Mouse (Mus musculus): Measurements from ENCODE around the gene Il25.
"Not testable (repeated sequence)": the region's sequence is repeated elsewhere in the genome, so short reads cannot be mapped to it uniquely, and the experiment has no call there.

Gene Il25

GRCm38 (mm10) chr14:54955481-54955880 lies 23.0 kb downstream of the Il25 start:
- no peak for DNase-seq (ENCODE audit: low spot score)

- no peak for DNase-seq (ENCODE audit: low spot score)
These were observed 24.0 kb downstream of the Il25 start for GRCm38 (mm10) chr14:54956533-54956932.

GRCm38 (mm10) chr14:54958503-54958902 lies 26.0 kb downstream of the Il25 start:
- DNase-seq (ENCODE audit: low spot score) = no peak

- DNase-seq (ENCODE audit: low spot score) = no peak
These were observed 26.7 kb downstream of the Il25 start for GRCm38 (mm10) chr14:54959197-54959596.

GRCm38 (mm10) chr14:54959853-54960613 lies 27.5 kb downstream of the Il25 start:
- not testable (repeated sequence) for DNase-seq (ENCODE audit: low spot score)

DNA sequence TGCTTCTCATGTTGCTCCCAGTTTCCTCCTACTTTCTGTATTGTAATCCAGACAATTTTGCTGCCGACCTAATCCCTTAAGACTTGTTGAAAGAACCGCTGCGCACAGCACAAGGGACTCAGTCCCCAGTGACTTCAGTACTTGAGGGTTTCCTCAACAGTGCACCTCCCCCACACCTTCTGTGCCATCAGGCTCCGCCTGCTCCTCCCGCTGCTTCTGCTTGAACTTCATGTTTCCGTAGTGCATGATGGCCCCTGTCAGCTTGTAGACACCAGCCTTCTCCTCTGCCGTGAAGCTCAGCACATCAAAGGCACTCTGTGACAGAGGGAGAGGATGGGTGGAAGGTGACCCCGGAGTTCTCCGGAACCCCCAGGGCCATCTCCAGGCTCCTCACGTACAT lies 28.3 kb downstream of the Il25 start:
- no peak for DNase-seq (ENCODE audit: low spot score)

GRCm38 (mm10) chr14:54961487-54961886 lies 29.0 kb downstream of the Il25 start:
- no peak for DNase-seq (ENCODE audit: low spot score)

DNA sequence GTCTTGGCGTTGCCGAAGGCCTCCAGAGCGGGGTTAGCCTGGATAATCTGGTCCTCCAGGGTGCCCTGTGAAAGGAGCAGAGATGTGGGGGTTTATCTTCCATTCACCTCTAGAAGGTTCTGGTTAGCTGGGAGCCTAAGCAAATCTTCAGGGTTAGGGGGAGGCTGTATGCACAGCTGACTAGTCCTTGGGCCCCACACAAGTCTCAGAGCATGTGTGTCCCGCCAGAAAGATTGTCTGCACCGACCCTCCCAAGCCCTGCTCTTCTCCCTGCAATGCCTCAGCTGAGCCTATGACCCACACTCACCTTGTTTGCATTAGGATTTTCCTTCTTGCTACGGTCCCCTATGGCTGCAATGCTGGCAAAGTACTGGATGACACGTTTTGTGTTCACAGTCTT lies 30.2 kb downstream of the Il25 start:
- DNase-seq (ENCODE audit: low spot score) = no peak

DNA sequence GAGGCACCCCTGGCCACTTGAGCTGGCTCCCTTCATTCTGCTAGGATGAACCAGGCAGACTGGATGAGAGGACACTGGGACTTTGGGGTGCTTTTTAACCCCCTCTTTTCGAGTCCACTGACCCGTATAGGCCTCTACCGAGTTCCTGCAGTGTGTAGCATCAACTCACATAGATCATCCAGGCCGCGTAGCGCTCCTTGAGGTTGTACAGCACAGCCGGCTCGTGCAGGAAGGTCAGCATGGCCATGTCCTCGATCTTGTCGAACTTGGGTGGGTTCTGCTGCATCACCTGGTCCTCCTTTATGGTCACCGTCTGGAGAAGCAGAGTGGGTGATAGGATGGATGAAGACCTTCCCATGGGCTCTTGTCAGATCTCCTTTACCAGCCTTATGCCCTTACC lies 31.2 kb downstream of the Il25 start:
- DNase-seq (ENCODE audit: low spot score) = no peak

DNA sequence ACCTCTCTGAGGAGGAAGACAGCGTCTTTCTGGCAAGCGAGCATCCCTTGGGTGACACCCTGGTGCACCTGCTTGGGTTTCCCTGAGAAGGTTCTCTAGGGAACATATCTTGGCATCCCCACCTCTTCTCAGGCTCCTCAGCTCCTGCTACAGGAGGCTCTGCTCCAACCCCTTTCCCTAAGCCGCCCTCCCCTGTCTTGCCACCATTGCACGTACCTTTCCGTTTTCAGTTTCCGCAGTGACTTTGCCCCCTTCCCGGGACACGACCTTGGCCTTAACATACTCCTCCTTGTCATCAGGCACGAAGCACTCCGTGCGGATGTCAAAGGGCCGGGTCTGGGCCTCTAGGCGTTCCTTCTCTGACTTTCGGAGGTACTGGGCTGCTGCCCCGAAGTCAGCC lies 32.5 kb downstream of the Il25 start:
- DNase-seq (ENCODE audit: low spot score) = no peak

DNA sequence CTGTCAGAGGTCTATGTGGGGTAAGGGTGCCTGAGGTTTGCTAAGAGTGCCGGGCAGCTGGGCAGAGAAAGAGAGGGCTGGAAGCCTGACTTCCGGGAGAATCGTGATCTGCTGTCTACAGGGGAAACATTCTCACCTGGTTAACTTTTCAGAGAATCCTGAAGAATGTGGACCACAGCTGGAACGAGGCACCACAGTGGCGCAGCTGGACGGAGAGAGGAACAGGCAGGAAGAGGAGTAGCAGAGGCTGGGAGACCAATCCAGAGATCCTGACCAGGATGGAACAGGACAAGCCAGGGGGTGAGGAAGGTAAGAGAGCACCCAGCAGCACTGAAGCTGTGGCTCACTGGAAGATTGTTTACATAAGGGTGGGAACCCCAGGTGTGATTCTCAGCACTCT lies 33.1 kb downstream of the Il25 start:
- no peak for DNase-seq (ENCODE audit: low spot score)

- DNase-seq (ENCODE audit: low spot score) = no peak
These were observed 34.0 kb downstream of the Il25 start, which contains the start of gene Myh6 for GRCm38 (mm10) chr14:54966320-54966977. TSS of gene Myh6 (minus strand) at chr14:54966927.

DNA sequence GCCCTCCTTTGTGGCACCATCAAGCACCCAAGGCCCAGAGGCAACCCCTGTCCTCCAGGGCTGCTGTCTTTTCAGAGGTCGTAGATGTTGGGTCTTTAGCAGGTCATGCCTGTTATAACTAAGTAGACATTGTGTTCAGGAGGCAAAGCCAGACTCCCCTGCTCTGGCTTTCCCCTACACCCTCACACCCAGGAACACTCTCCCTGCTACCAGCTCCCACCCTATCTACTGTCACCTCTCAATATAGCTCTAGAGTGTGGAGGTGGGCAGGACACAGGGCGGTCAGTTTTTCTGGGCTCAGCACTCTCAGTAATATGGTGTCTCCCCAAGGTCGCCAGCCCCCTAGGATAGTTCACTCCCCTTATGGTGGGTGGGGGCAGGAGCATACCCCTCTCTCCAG lies 35.4 kb downstream of the Il25 start:
- DNase-seq (ENCODE audit: low spot score) = no peak

DNA sequence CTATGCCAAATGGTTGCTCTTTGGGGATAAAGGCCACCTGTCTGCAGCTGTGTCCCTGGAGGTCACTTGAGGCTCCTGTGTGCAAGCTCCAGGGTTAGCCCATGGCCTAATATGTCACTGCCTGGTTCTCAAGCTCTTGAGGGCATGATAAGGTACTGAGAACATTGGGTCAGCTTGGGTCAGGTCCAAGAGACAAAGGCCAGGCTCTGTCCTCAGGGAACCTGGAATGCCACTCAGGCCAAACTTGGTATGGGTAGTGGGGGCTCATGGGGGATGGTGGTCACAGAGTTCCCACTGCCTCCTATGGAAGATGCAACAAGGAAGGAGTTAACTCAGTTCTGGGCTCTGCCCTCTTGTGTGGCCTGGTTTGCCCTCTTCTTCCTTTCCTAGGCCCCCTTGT lies 35.8 kb downstream of the Il25 start:
- DNase-seq (ENCODE audit: low spot score) = no peak

DNA sequence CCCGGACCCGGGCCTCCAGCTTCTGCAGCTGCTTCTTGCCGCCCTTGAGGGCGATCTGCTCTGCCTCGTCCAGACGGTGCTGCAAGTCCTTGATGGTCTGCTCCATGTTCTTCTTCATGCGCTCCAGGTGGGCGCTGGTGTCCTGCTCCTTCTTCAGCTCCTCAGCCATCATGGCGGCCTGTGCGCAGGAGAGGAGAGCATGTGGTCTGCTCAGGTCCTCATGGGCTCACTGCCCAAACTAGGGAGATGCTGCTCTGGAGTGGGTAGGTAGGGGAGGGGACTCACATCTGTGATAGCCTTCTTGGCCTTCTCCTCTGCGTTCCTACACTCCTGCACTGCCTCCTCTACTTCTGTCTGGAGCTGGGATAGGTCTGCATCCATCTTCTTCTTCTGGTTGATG lies 40.3 kb downstream of the Il25 start:
- not testable (repeated sequence) for DNase-seq (ENCODE audit: low spot score)

DNA sequence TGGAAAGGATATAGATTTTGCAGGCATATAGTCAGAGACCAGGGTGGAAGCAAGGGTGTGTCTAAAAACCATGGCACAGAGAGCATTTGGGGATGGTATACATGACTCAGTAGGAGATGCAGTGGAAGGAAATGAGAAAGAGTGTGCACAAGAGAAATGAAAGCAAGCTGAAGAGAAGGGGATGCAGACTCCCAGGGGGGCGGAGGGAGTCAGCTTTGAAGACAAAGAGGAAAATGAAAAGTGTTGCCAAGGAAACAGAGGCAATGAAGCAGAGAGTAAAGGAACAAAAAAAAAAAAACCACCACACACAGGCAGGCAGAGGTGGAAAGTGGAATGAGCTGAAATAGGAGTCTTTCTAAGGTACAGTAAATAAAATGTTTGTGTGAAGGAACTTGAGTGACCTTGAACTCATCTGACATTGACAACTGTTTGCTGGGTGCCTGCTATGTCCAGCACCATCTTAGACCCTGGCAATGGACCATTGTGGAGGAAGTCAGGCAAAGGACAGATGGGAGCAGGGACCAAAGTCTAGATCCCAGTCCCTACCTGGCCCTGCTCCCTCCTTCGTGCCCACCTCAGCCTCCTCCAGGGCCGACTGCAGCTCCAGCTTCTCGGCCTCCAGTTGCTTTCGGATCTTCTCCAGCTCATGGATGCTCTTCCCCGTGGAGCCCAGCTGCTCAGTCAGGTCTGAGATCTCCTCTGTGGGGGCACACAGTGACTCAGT lies 41.7 kb downstream of the Il25 start:
- DNase-seq (ENCODE audit: low spot score) = no peak

GRCm38 (mm10) chr14:54976633-54977032 lies 44.1 kb downstream of the Il25 start, which contains the start of gene Gm17428:
TSS of gene Gm17428 (plus strand) at chr14:54976933.
- DNase-seq (ENCODE audit: low spot score) = no peak

GRCm38 (mm10) chr14:54978664-54979063 lies 46.2 kb downstream of the Il25 start:
- no peak for DNase-seq (ENCODE audit: low spot score)

DNA sequence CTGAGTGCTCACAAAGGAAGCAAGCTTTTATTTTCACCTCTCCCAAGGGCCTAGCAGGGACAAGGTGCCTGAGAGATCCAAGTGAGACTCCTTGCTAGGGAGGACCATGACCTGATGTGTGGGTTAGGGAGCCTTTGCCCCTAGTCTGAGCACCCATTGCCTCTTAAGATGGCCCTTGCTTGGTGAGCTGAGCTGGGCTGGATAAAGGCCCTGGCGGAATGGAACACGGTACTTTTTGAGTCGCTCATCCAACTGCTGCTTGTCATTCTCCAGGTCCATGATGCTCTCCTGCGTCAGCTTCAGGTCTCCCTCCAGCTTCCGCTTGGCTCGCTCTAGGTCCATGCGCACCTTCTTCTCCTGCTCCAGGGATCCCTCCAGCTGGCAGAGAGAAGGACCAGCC lies 49.4 kb downstream of the Il25 start:
- no peak for DNase-seq (ENCODE audit: low spot score)
